19 mouse cellular contexts compared by ENCODE assay signal in the genomic region with DNA sequence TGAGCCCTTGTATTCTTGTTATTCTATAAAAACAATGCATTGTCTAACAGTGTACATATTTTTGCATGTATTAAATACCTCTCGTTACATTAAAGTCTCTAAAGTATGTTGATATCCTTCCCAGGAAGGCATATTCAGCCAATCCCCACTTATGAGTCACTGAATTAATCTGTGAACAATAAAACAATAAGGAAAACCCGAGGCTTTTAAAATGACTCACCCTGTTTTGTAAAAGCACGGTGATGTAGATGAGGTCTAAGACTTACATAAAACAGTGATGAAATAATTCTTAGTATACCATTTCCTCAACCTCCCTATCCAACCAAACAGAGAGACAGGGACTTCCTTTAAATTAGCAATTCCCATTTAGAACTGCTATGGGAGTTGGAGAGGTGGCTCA.
A peak's percentile ranks its signal among the peaks of the same experiment; 100 is the strongest.
DNase-seq lines count a peak whose midpoint lies in the region; TF ChIP-seq lines count a peak whose summit lies in the region.
"Had no signal": no experiment of that assay in that cellular context is flagged by ENCODE, and none has a peak within 500 bp of the region (broad histone marks: within the 10 kb centered on the region; RNA-seq: fewer than 3 reads in every experiment).

No protein-coding gene starts in this region.

- 11% methylated on average over 3 of the region's 3 CpGs for WGBS in large intestine, adult 2 months
- 87% methylated on average over 3 of the region's 3 CpGs for WGBS in midbrain, embryonic 10.5 days

- no peaks in the 10 kb centered on the region for H3K27me3 ChIP-seq in C2C12 (ENCODE audit: control insufficient read depth, insufficient read depth, insufficient read length)
- no peaks in the 10 kb centered on the region for H3K27me3 ChIP-seq in midbrain, embryonic 10.5 days (ENCODE audit: low read depth, poor library complexity, severe bottlenecking)
- H3K27me3 ChIP-seq: embryonic facial prominence, embryonic 15.5 days; heart, embryonic 12.5 days had no signal

- no peak overlapping the region for H3K4me3 ChIP-seq in C2C12 (ENCODE audit: insufficient read depth, poor library complexity, severe bottlenecking)
- no peak overlapping the region for H3K4me3 ChIP-seq in midbrain, embryonic 10.5 days
- H3K4me3 ChIP-seq: embryonic facial prominence, embryonic 15.5 days; erythroblast, embryonic 14.5 days; forebrain, embryonic 10.5 days; gastrocnemius, adult 2 months; heart, embryonic 12.5 days; hindbrain, embryonic 10.5 days had no signal

- H3K9me3 ChIP-seq in midbrain, embryonic 10.5 days (replicated peaks): no peaks in the 10 kb centered on the region
- H3K9me3 ChIP-seq: embryonic facial prominence, embryonic 15.5 days; forebrain, embryonic 10.5 days; hindbrain, embryonic 10.5 days had no signal

- DNase-seq in brain, adult 2 months (ENCODE audit: low read depth, low spot score): peak; percentile 8
- DNase-seq in large intestine, adult 2 months (ENCODE audit: low read depth, low spot score): peak; percentile 75
- DNase-seq in liver: no peak
- DNase-seq in right cerebral cortex, adult 2 months (ENCODE audit: low spot score in 2 of 2): no peak
- no peak for DNase-seq in midbrain, embryonic 10.5 days (ENCODE audit: low spot score)
- no peak for DNase-seq in yolk sac, embryonic 10.5 days (ENCODE audit: low spot score)
- DNase-seq: adrenal gland, postnatal 25 days; B cell, adult 2 months; cerebellum, adult 2 months; cerebellum, postnatal 10 days; gastrocnemius, adult 2 months; gastrocnemius, postnatal 25 days had no signal

- no peak overlapping the region for H3ac ChIP-seq in C2C12 (ENCODE audit: control insufficient read depth, insufficient read length, low read depth)

- no peaks in the 10 kb centered on the region for H3K36me3 ChIP-seq in C2C12 (ENCODE audit: control insufficient read depth, insufficient read depth)
- no peaks in the 10 kb centered on the region for H3K36me3 ChIP-seq in midbrain, embryonic 10.5 days
- H3K36me3 ChIP-seq: embryonic facial prominence, embryonic 15.5 days; forebrain, embryonic 10.5 days; heart, embryonic 12.5 days; hindbrain, embryonic 10.5 days had no signal

- no peak for TF ChIP-seq CTCF in C2C12 (IDR thresholded peaks at IDR 0.05; ENCODE audit: control insufficient read depth, insufficient read depth, insufficient read length)

- no peaks in the 10 kb centered on the region for H3K4me1 ChIP-seq in midbrain, embryonic 10.5 days
- H3K4me1 ChIP-seq: embryonic facial prominence, embryonic 15.5 days; forebrain, embryonic 10.5 days; heart, embryonic 12.5 days; hindbrain, embryonic 10.5 days had no signal

- H3K79me2 ChIP-seq in C2C12 (ENCODE audit: control insufficient read depth, insufficient read depth): no peaks in the 10 kb centered on the region

- H3K27ac ChIP-seq in midbrain, embryonic 10.5 days (replicated peaks): no peak overlapping the region
- H3K27ac ChIP-seq: embryonic facial prominence, embryonic 15.5 days; forebrain, embryonic 10.5 days; gastrocnemius, adult 2 months; hindbrain, embryonic 10.5 days; hindbrain, embryonic 14.5 days had no signal

- H3K79me3 ChIP-seq in C2C12 (ENCODE audit: low read depth): no peaks in the 10 kb centered on the region

TF ChIP-seq in C2C12, 6 proteins besides CTCF, POLR2A, EP300 and RAD21:
- TF ChIP-seq MYOG (IDR thresholded peaks at IDR 0.05; ENCODE audit: control insufficient read depth, extremely low read depth, insufficient read length): no peak
- TF ChIP-seq MYOD1 (IDR thresholded peaks at IDR 0.05; ENCODE audit: control insufficient read depth, insufficient read length, low read depth): no peak
- TF ChIP-seq CEBPB (IDR thresholded peaks at IDR 0.05; ENCODE audit: low read depth): peak; percentile 50

Comparison
In these comparisons a context has a peak if more than half of its experiments do, and no peak if none do; other contexts are left out.
1. DNase-seq: peak in brain, adult 2 months (single experiment) and large intestine, adult 2 months (single experiment); none in liver (single experiment), right cerebral cortex, adult 2 months (0 of 2), midbrain, embryonic 10.5 days (single experiment) and yolk sac, embryonic 10.5 days (single experiment).